22 mouse cellular contexts compared by ENCODE assay signal in the genomic region with DNA sequence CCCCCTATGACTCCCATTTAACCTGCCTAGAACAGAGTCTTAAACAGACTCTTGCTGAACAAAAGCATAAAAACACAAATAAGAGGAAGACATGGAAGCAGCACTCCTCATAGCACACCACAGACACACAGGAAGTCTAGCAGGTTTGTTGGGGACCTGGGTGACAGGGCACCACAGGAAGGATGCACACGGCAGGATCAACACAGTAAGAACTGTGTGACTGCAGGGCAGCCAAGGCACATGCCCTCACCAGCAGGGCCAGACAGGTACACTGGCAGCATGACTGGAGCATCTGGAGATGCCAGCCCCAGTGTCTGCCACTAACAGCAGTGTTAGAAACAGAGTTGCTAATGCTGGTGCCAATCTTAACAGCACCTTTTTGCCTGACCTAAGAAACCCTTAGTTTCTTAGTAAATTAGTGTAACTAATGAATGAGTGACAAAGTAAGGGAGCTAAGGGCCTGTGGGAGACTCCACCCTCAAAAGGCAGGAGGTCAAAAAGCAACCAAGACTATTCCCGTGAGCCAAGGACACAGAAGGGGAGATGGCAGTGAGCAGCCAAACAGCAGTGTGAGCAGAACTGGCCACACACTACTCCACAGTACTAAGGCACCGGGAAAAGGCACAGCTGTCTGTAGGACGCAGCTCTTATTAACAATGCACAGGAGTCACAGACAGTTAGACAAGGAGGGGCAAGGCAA. TPM values are rescaled to one million over a fixed set of nuclear protein-coding genes. Genes with fewer than 3 reads are reported as not detected.
A peak's percentile ranks its signal among the peaks of the same experiment; 100 is the strongest.
DNase-seq lines count a peak whose midpoint lies in the region; ATAC-seq and TF ChIP-seq lines count a peak whose summit lies in the region.
"Had no signal": no experiment of that assay in that cellular context is flagged by ENCODE, and none has a peak within 500 bp of the region (broad histone marks: within the 10 kb centered on the region; RNA-seq: fewer than 3 reads in every experiment).

No protein-coding gene starts in this region.

- no peak overlapping the region for H3K4me2 ChIP-seq in kidney, embryonic 16.5 days (replicated peaks; ENCODE audit: low read depth, low read length)
- no peak overlapping the region for H3K4me2 ChIP-seq in forebrain, postnatal 0 days (ENCODE audit: low read depth)
- H3K4me2 ChIP-seq: embryonic facial prominence, embryonic 15.5 days; heart, embryonic 11.5 days; hindbrain, embryonic 14.5 days; intestine, embryonic 15.5 days; lung, embryonic 14.5 days; midbrain, embryonic 13.5 days had no signal

- H3K9me3 ChIP-seq in kidney, embryonic 16.5 days (ENCODE audit: low read length), result no peaks in the 10 kb centered on the region
- H3K9me3 ChIP-seq in forebrain, postnatal 0 days (ENCODE audit: low read length), result no peaks in the 10 kb centered on the region
- H3K9me3 ChIP-seq: embryonic facial prominence, embryonic 15.5 days; intestine, embryonic 15.5 days; midbrain, embryonic 13.5 days had no signal

- ATAC-seq in kidney, embryonic 16.5 days (ENCODE audit: low FRiP score, low TSS enrichment), result no peak
- ATAC-seq in inflammation-experienced regulatory T-cells, adult 6 months, result peak; percentile 57
- ATAC-seq in forebrain, postnatal 0 days, result no peak
- ATAC-seq: forebrain, embryonic 16.5 days; intestine, embryonic 15.5 days; midbrain, embryonic 13.5 days had no signal

- no peak for TF ChIP-seq CTCF in forebrain, postnatal 0 days (IDR thresholded peaks at IDR 0.05; ENCODE audit: low read depth)

- DNase-seq in kidney, adult 8-10 months, result peak; percentile 68 to 80
- peak; percentile 39 for DNase-seq in thymus, postnatal 0 days (ENCODE audit: low spot score)
- DNase-seq in thymus, adult 18-20 months, result no peak
- peak; percentile 31 for DNase-seq in thymus, postnatal 25 days
- DNase-seq in cerebellum, postnatal 10 days, result no peak
- no peak for DNase-seq in forebrain, postnatal 0 days
- DNase-seq: B cell, adult 2 months; cerebellum, adult 11 months; cerebellum, postnatal 25 days; heart, postnatal 14 days; layer of hippocampus, postnatal 36 days; lung, embryonic 14.5 days had no signal

- no peak overlapping the region for H3K4me3 ChIP-seq in kidney, embryonic 16.5 days (ENCODE audit: low read length)
- no peak overlapping the region for H3K4me3 ChIP-seq in forebrain, postnatal 0 days (ENCODE audit: low read depth, low read length)
- H3K4me3 ChIP-seq: embryonic facial prominence, embryonic 15.5 days; intestine, embryonic 15.5 days; layer of hippocampus, adult 2 months; midbrain, embryonic 13.5 days had no signal

- H3K9ac ChIP-seq in kidney, embryonic 16.5 days (replicated peaks; ENCODE audit: low read length), result no peak overlapping the region
- no peak overlapping the region for H3K9ac ChIP-seq in forebrain, postnatal 0 days
- H3K9ac ChIP-seq: embryonic facial prominence, embryonic 15.5 days; hindbrain, embryonic 14.5 days; intestine, embryonic 15.5 days; lung, embryonic 14.5 days; midbrain, embryonic 13.5 days had no signal

- H3K4me1 ChIP-seq in kidney, embryonic 16.5 days (ENCODE audit: insufficient read depth, low read length), result peaks cover 53% of the 10 kb centered on the region
- H3K4me1 ChIP-seq in forebrain, postnatal 0 days (ENCODE audit: insufficient read depth), result no peaks in the 10 kb centered on the region

- H3K27me3 ChIP-seq in kidney, embryonic 16.5 days (ENCODE audit: insufficient read depth, low read length), result no peaks in the 10 kb centered on the region
- no peaks in the 10 kb centered on the region for H3K27me3 ChIP-seq in forebrain, postnatal 0 days (ENCODE audit: insufficient read depth, low read length)
- H3K27me3 ChIP-seq: embryonic facial prominence, embryonic 15.5 days; intestine, embryonic 15.5 days; midbrain, embryonic 13.5 days had no signal

- H3K27ac ChIP-seq in kidney, embryonic 16.5 days (ENCODE audit: low read length), result no peak overlapping the region
- no peak overlapping the region for H3K27ac ChIP-seq in forebrain, postnatal 0 days (ENCODE audit: low read depth, low read length)
- H3K27ac ChIP-seq: embryonic facial prominence, embryonic 15.5 days; hindbrain, embryonic 14.5 days; intestine, embryonic 15.5 days; layer of hippocampus, adult 2 months; macrophage; midbrain, embryonic 13.5 days had no signal

- WGBS in kidney, embryonic 16.5 days, result 86% methylated on average over 4 of the region's 4 CpGs
- WGBS in forebrain, postnatal 0 days, result 84% methylated on average over 4 of the region's 4 CpGs

- peaks cover 10% of the 10 kb centered on the region for H3K36me3 ChIP-seq in kidney, embryonic 16.5 days (ENCODE audit: insufficient read depth, low read length)
- H3K36me3 ChIP-seq in forebrain, postnatal 0 days (ENCODE audit: insufficient read depth), result 0 out of 2 replicates have a peak, but pooled peaks cover 10% of the 10 kb centered on the region

RNA-seq across cellular contexts. Expression of a gene that starts 22.4 kb away (rescaled TPM):
- 53.9 and 54.8 TPM in 2 replicates for polyA plus RNA-seq in kidney, embryonic 16.5 days (2015; fragmentation: Nextera tagmentation; extraction: Ambion mirVana)
- 22.4 and 22.6 TPM in 2 replicates for polyA plus RNA-seq in thymus, postnatal 0 days (2015; fragmentation: Nextera tagmentation; extraction: Ambion mirVana)
- polyA plus RNA-seq in inflammation-experienced regulatory T-cells, adult 6 months (2017; shearing (Covaris generic)), result 10 to 100 TPM; 37.2 to 66.0 (median 57.9) TPM
- 28.1 and 29.0 TPM in 2 replicates for total RNA-seq in forebrain, postnatal 0 days (2014; rRNA removed)
- 74.1 and 74.5 TPM in 2 replicates for polyA plus RNA-seq in forebrain, postnatal 0 days (2015; fragmentation: Nextera tagmentation; extraction: Ambion mirVana)

Comparison
In these comparisons a context has a peak if more than half of its experiments do, and no peak if none do; other contexts are left out.
1. DNase-seq: peak in kidney, adult 8-10 months (2 of 2), thymus, postnatal 0 days (single experiment) and thymus, postnatal 25 days (single experiment); none in thymus, adult 18-20 months (0 of 2), cerebellum, postnatal 10 days (0 of 2) and forebrain, postnatal 0 days (single experiment).